Mouse (Mus musculus): ENCODE results near the gene Trim63. TPM values are rescaled to one million over a fixed set of nuclear protein-coding genes. Genes with fewer than 3 reads are reported as not detected.
A peak's percentile ranks its signal among the peaks of the same experiment; 100 is the strongest.

Gene Trim63
- total and polyA plus RNA-seq, 3 experiments = 0.25 to 0.49 TPM; not detected in 1

GRCm38 (mm10) chr4:134287168-134287564, 27.8 kb upstream of the Trim63 start (continued):
- TF ChIP-seq IRF4 (IDR thresholded peaks at IDR 0.05; ENCODE audit: low read depth, low read length) (peak; percentile 12; the same call in 1 of the 2 replicates), MEF2A (IDR thresholded peaks at IDR 0.05; ENCODE audit: borderline replicate concordance, low read depth, low read length) (peak; percentile 56; the same call in 1 of the 2 replicates), NRF1 (IDR thresholded peaks at IDR 0.05; ENCODE audit: low read depth, low read length) (peak; percentile 93), TCF12 (IDR thresholded peaks at IDR 0.05; ENCODE audit: low read depth, low read length) (peak; percentile 83), HCFC1 (IDR thresholded peaks at IDR 0.05; ENCODE audit: low read depth, low read length) (peak; percentile 65), RCOR1 (conservative IDR thresholded peaks at IDR 0.05; ENCODE audit: low read depth, low read length) (no peak), GABPA (IDR thresholded peaks at IDR 0.05; ENCODE audit: insufficient replicate concordance, low read depth, low read length) (no peak; the same call in 1 of the 2 replicates), JUN (IDR thresholded peaks at IDR 0.05; ENCODE audit: insufficient read depth, low read depth, low read length) (no peak), EP300 (IDR thresholded peaks at IDR 0.05; ENCODE audit: low read length) (no peak), PAX5 (IDR thresholded peaks at IDR 0.05; ENCODE audit: low read length) (no peak), CHD1 (IDR thresholded peaks at IDR 0.05; ENCODE audit: low read depth, low read length) (no peak), CTCF (conservative IDR thresholded peaks at IDR 0.05 in 1 of 2, IDR thresholded peaks at IDR 0.05 in 1 of 2; ENCODE audit: low read depth in 2 of 2, low read length in 2 of 2) (no peak), SMC3 (IDR thresholded peaks at IDR 0.05; ENCODE audit: low read depth, low read length) (no peak), MXI1 (IDR thresholded peaks at IDR 0.05; ENCODE audit: low read depth, low read length) (peak; percentile 92), MAFK (IDR thresholded peaks at IDR 0.05; ENCODE audit: insufficient replicate concordance, low read length) (no peak), SIN3A (IDR thresholded peaks at IDR 0.05; ENCODE audit: low read length) (peak; percentile 77), USF2 (conservative IDR thresholded peaks at IDR 0.05; ENCODE audit: low read depth, low read length) (no peak), UBTF (IDR thresholded peaks at IDR 0.05; ENCODE audit: low read depth, low read length) (no peak; the same call in 1 of the 2 replicates), MAX (IDR thresholded peaks at IDR 0.05; ENCODE audit: low read length) (0 out of 2 replicates have a peak, but pooled peaks have one; percentile 24)

- H3K9me3 ChIP-seq (replicated peaks; ENCODE audit: low read length) = no peaks in the 10 kb centered on the region
- peaks cover 18% of the 10 kb centered on the region for H3K79me2 ChIP-seq (replicated peaks; ENCODE audit: control insufficient read depth, extremely low read depth, insufficient read depth, poor library complexity, severe bottlenecking)
- H3K4me3 ChIP-seq (replicated peaks in 1 of 3; ENCODE audit: low read depth in 2 of 3, low read length in 2 of 3, poor library complexity in 1 of 3) = peak within 1 kb of the TSS; percentile 79 to 99 (median 96)
- DNase-seq (ENCODE audit: extremely low read depth) = peak; percentile 75
- H3K4me2 ChIP-seq (ENCODE audit: insufficient read depth, low read depth, poor library complexity, severe bottlenecking) = peak within 1 kb of the TSS; percentile 82
- H3K9ac ChIP-seq (ENCODE audit: insufficient read depth, low read depth) = peak within 1 kb of the TSS; percentile 86
- in situ Hi-C loops (cut with MboI; ENCODE audit: low pct_ligation_motif_present, low pct_unique_long_range_greater_than_20kb, low sequenced_read_pairs) = loop anchor here (5.0 kb wide), 1 partner anchor 40 kb away; the partner anchor contains the start of genes Gm30191 and Zfp593
- peak within 1 kb of the TSS; percentile 89 for H3K27ac ChIP-seq (ENCODE audit: insufficient read depth, low read depth)
- dilution Hi-C loops (cut with MboI; ENCODE audit: extremely low pct_ligation_motif_present, extremely low pct_unique_long_range_greater_than_20kb, low sequenced_read_pairs) = no loop called here
- no peaks in the 10 kb centered on the region for H3K27me3 ChIP-seq (replicated peaks)
- H3K36me3 ChIP-seq (replicated peaks in 1 of 2; ENCODE audit: control insufficient read depth in 1 of 2, insufficient read depth in 1 of 2, low read length in 1 of 2) = peaks cover 4 to 22% of the 10 kb centered on the region in 2 experiments
- H3K4me1 ChIP-seq (ENCODE audit: control insufficient read depth in 1 of 2, insufficient read depth in 2 of 2) = peaks cover 0 to 25% of the 10 kb centered on the region in 2 experiments; a peak in 2 of 4 replicates
- no peak for TF ChIP-seq ZKSCAN1 (IDR thresholded peaks at IDR 0.05; ENCODE audit: borderline replicate concordance, low read depth, low read length)
- TF ChIP-seq CHD1 (IDR thresholded peaks at IDR 0.05; ENCODE audit: low read depth, low read length) = peak; percentile 77
- TF ChIP-seq KAT2A (IDR thresholded peaks at IDR 0.05; ENCODE audit: insufficient replicate concordance, low read length) = 0 out of 2 replicates have a peak, but pooled peaks have one; percentile 44
- TF ChIP-seq MYC (IDR thresholded peaks at IDR 0.05; ENCODE audit: low read depth, low read length) = 0 out of 2 replicates have a peak, but pooled peaks have one; percentile 3
- TF ChIP-seq RCOR1 (conservative IDR thresholded peaks at IDR 0.05; ENCODE audit: low read depth, low read length) = no peak
- peak; percentile 13; the same call in 1 of the 2 replicates for TF ChIP-seq MAX (IDR thresholded peaks at IDR 0.05; ENCODE audit: low read length)
- TF ChIP-seq NELFE (IDR thresholded peaks at IDR 0.05; ENCODE audit: low read depth, low read length) = no peak
- peak; percentile 33; the same call in 1 of the 2 replicates for TF ChIP-seq UBTF (IDR thresholded peaks at IDR 0.05; ENCODE audit: low read depth, low read length)
- TF ChIP-seq MAZ (IDR thresholded peaks at IDR 0.05; ENCODE audit: low read depth, low read length) = no peak
- TF ChIP-seq ELF1 (IDR thresholded peaks at IDR 0.05; ENCODE audit: low read depth, low read length) = peak; percentile 60
- no peak; the same call in 1 of the 2 replicates for TF ChIP-seq IRF4 (IDR thresholded peaks at IDR 0.05; ENCODE audit: low read depth, low read length)
- TF ChIP-seq ZNF384 (IDR thresholded peaks at IDR 0.05; ENCODE audit: low read depth, low read length) = no peak
- peak; percentile 9; the same call in 1 of the 2 replicates for TF ChIP-seq MXI1 (IDR thresholded peaks at IDR 0.05; ENCODE audit: low read depth, low read length)
- no peak for TF ChIP-seq ZC3H11A (IDR thresholded peaks at IDR 0.05; ENCODE audit: low read depth, low read length)
- TF ChIP-seq SIN3A (IDR thresholded peaks at IDR 0.05; ENCODE audit: low read length) = peak; percentile 72
- TF ChIP-seq CTCF (conservative IDR thresholded peaks at IDR 0.05 in 1 of 2, IDR thresholded peaks at IDR 0.05 in 1 of 2; ENCODE audit: low read depth in 2 of 2, low read length in 2 of 2) = no peak
These were observed 27.3 kb upstream of the Trim63 start, which contains the start of gene Pdik1l for GRCm38 (mm10) chr4:134287575-134288025. Gene Pdik1l (minus strand): TSS chr4:134287895.
